Mouse (Mus musculus) kidney, adult 2 months (tissue): ENCODE measurements around the gene Osm.

ENCODE experiments used
- CTCF ChIP-seq: fragments of 200-500 bp; conservative IDR thresholded peaks from 2 replicates; pipeline ENCODE4 v1.5.1; 2011; ENCODE audit warnings: low read depth, mild to moderate bottlenecking, control low read depth, low read length, moderate library complexity, mixed read lengths; ENCODE audit not compliant: insufficient read depth, insufficient read length
- POLR2A ChIP-seq: fragments of 200-500 bp; IDR thresholded peaks from one replicate; pipeline ENCODE4 v1.6.1; 2011; ENCODE audit warnings: low read depth, low read length, control low read depth

DNA sequence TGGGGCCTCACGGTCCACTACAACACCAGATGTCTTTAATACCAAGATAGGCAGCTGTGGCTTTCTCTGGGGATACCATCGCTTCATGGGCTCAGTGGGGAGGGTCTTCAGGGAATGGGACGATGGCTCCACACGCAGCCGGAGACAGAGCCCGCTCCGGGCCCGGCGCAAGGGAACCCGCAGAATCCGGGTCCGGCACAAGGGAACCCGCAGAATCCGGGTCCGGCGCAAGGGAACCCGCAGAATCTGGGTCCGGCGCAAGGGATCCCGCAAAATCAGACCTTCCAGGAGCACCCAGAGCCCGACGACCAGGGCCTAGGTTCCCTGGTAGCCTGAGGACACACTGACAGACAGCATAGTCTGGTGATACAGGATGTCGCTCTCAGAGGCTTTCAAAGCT lies 3.5 kb downstream of the Osm start:
- TF ChIP-seq CTCF (no peak), POLR2A (no peak)
